Mouse (Mus musculus) adrenal gland, postnatal 25 days (tissue): Measurements from ENCODE around the gene Sf3a3. TPM values are rescaled to one million over a fixed set of nuclear protein-coding genes. Genes with fewer than 3 reads are reported as not detected.
"Not testable (repeated sequence)": the region's sequence is repeated elsewhere in the genome, so short reads cannot be mapped to it uniquely, and the experiment has no call there.

Source experiments
- DNase-seq: peaks from one replicate; pipeline ENCODE4 v3.0.0; 2021; ENCODE audit warnings: mixed read lengths
- total RNA-seq: library from RNA; stranded (reverse); gene quantifications from 2 replicates; pipeline ENCODE4 v1.2.3, GENCODE M21; 2021

Sf3a3 gene
- total RNA-seq, 1 experiment from 2014 or later = 46.8 TPM

DNA sequence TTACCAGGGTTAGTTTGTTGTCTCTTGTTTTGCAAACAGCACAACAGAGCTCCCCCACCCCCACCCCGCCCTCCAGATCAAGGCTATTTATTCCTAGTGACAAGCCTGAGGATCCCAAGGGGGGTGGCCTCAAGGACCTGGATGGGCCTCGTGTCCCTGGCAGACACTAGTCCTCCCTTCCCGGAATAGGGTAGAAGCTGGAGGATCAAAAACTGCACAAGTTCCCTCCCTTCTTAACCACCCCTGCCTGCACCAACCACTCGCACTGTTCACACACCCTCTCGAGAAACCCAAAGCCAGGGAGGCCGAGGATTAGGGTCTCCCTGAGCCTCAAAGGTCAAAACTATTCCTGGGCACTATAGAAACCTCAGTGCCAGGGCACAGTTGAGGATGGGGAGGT lies 14.8 kb upstream of the Sf3a3 start:
- no peak for DNase-seq

DNA sequence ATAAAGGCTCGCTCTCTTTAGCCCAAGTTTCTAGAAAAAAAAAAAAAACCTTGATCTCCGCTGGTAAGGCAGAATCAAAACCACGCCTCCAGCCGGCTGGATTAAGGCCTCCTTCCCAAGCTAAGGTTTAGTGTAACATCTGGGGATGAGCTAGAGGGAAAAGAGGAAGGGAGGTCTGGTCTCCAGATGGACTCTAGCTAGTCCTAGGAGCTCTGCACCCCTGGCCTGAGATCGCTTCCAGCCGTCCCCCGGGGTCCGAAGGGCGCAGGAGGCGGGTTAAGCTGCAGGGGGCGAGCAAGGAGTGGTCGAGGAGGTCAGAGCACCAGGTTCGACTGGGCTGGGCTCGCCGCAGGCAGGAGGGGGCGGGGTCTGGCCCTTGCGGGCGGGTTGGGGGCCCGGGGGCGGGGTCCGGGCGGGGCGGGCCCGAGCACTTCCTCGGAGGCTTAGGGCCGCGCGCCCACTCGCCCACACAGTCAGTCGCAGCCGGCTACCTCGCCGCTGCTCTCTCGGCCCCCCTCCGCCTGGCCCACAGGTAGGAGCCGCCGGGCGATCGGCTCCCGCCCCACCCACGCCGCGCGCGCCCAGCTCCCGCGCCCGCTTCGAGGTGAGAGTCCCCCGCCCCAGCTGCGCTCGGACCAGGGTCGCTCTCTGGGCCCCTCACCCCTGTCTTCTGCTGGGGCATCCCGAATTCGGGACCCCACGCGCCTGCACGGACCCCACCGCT lies 14.2 kb upstream of the Sf3a3 start, which contains the start of gene Fhl3:
Gene Fhl3, plus strand, starts transcription at position 454 of the 724 bp plus-strand sequence.
- peak; percentile 77 for DNase-seq

DNA sequence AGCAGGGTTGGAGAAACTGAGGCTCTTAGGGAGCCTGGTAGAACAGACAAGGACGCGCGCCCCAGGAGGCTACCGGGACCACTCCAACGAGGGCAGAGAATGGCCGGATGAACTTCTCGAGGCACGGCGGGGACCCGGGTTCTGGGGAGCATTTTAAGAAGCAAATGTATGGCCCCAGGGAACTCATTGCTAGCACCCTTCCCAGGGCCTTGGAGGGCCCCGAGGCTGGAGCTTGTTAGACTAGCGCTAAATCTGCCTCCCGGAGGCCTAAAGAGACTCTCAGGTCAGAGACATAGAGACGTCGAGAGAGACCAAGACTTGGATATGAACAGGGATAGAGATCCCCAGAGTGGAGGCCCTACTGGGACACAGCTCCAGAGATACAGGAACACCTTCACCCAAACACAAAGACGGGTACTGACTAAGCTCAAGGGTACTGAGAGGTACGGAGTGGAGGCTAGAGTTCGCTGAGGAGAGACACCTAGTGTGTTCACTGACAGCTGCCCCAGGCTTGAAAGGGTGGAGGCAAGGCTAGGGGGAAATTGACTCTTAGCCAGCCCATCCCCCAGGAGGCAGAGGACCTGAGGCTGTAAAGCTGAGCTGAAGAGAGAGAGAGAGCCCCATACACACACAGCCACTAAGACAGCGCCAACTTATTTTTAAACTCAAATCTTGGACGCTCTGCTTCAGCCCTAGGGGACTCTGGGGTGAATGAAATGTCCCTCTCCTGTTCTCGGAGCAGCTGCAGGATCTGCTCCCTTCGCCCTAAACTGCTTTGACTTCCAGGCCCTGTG lies 13.3 kb upstream of the Sf3a3 start:
- DNase-seq = no peak

DNA sequence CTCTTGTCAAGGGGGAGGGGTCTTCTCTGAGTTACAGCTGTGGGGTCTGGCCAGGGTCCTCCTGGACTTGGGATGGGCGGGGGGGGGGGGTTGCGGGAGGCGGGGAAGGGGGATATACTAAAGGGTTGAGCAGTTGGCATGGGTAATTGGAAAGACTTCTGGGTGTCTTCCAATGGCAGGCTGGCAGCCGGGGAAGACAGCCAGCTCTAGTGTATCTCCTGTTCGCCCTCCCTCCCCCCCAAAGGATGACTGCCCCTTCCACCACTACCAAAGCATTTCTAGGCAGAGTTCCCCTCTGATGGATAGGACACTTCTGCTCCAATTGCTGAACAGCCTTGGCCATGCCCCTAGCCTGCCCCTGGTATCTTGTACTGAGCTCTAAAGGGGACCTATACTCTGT lies 12.7 kb upstream of the Sf3a3 start:
- no peak for DNase-seq

DNA sequence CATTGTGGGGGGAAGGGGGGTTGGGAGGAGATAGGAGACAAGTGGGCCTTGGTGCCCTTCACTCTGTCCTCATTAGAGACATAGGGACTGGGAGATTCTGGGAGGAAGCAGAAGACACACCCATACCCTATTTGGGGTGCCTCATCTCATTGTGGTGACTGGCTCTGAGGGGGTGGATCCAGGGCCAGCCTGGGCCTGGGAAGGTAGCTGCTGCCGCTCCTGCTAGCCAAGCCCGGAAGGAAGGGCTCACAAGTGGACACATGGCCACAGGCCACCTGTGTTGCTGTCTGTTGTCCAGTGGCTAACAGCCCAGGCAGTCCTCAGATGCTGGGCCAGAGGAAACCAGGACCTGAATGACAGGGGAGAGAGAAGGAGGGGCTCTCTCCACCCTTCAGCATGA lies 11.2 kb upstream of the Sf3a3 start:
- DNase-seq = no peak

DNA sequence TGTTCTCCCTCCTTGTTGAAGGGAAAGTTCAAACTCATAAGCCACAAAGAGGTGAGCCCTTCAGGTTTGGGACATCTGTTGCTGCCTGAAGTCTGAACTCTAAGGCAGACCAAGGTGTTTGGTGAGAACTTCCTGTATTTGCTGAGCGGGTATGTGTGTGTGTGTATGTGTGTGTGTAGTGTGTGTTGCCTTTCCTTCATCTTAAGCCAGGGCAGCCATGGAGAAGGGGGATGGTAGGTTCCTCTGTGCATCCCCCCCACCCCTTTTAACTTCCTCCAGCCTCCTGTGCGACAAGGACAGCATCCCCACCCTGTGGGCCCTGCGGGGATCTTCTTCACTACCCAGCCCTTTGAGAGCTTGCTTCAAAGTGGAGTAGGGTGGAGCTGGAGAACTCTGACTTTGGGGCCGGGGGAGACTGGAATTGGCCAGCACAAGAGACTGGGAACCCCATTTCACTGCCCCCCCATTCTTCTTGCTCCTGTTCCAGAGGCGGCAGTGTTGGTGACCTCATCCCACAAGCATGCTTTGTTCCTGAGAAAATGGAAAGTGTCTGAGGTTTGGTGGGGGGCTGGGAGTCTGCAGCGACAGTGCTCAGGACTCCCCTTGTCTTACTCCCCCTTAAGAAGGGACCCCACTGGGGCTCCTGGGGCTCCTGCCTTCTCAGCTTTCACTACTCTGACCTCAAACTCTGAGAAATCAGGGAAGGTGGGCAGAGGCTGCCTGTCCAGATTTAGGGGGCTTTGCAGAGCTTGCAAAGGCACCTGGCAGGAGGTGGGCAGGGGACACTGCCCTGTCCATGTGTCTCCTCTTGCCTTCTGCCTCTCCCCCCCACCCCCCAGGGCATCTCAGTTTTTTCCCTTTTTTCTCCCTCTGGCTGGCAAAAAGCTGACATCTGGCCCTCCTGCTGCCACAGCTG lies 10.4 kb upstream of the Sf3a3 start:
- no peak for DNase-seq

DNA sequence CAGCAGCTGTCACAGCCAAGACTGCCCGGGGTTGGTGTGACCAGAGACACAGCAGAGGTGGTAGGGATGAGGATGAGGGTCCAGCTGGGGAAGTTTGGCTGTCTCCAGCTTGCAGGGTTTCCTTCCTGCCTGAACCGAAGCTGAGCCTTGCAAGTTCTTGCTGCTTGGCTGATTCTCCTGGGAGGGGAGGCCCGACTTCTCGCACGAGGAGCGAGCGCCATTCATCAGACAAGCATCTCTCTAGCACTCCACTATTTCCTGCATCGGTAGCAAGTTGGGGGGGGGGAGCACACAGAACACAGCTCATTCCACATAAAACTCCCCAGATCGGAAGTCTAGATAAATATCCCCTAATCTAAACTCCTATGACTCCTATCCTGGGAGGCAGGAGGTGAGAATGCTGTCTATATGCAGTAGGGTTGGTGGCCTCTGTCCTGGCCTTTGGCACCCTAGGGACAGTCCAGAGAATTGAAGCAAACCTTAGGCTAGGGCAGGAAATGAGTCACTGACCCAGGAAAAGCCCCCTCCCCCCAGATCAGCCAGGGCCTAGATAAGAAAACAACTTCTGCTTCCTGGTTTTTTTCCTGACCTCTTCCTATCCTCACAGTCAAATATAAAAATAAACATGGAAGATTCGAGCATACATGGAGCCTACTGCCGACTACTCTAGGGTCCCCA lies 9.6 kb upstream of the Sf3a3 start:
- DNase-seq = peak; percentile 17

DNA sequence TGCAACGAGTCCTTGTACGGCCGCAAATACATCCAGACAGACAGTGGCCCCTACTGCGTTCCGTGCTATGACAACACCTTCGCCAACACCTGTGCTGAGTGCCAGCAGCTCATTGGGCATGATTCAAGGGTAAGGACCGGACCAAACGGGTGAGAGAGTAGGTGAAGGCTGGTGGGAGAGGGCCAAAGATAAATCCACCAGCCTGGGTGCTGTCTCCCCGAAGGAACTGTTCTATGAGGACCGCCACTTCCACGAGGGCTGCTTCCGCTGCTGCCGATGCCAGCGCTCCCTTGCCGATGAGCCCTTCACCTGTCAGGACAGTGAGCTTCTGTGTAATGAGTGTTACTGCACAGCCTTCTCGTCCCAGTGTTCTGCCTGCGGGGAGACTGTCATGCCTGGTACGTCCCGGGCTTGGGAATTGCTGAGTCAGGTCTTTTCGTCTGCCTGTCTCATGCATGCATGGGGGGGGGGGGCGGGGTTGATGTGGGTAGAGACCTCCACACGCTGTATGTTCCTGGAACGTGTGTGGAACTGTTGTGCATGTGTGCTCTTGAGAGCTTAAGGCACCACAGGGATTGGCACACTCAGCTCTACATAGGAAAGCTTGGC lies 8.8 kb upstream of the Sf3a3 start:
- no peak for DNase-seq

DNA sequence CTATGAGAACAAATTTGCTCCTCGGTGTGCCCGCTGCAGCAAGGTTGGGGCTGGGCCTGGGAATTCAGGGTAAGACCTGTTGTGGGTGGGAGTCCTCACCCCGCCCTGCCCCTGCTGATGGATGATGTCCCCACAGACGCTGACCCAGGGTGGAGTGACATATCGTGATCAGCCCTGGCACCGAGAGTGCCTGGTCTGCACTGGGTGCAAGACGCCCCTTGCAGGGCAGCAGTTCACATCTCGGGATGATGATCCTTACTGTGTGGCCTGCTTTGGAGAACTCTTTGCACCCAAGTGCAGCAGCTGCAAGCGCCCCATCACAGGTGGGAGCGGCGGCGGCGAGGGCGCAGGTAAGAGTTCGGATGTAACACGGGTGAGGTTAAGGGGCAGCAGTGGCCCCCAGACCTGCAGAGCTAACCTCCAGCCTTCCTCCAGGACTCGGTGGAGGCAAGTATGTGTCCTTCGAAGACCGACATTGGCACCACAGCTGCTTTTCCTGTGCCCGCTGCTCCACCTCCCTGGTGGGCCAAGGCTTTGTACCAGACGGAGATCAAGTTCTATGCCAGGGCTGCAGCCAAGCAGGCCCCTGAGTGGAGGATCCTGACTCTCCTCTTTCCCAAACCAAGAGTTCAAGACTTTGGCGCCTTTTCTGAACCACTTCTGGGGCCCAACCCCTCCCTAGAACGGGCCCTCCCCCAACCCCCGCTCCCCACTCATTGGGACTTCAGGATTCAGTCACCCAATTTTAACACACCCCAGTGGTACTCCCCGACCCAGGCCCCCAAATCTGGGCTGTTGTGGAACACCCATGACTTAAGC lies 7.0 kb upstream of the Sf3a3 start:
- DNase-seq = not testable (repeated sequence)

DNA sequence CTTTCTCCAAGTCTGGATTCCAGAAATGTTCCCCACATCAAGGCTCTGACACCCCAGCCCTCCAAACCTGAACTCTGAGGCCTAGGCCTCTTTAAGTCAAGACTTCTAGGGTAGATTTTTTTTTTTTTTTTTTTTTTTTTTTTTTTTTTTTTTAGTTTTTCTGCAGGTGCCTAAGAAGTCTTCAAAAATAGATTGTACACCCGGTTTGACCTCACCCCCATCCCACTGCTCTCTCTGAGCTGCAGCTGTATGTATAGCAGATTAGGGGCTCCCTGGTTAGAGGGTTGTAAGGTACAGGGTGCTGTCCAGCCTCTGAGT lies 6.4 kb upstream of the Sf3a3 start:
- not testable (repeated sequence) for DNase-seq

DNA sequence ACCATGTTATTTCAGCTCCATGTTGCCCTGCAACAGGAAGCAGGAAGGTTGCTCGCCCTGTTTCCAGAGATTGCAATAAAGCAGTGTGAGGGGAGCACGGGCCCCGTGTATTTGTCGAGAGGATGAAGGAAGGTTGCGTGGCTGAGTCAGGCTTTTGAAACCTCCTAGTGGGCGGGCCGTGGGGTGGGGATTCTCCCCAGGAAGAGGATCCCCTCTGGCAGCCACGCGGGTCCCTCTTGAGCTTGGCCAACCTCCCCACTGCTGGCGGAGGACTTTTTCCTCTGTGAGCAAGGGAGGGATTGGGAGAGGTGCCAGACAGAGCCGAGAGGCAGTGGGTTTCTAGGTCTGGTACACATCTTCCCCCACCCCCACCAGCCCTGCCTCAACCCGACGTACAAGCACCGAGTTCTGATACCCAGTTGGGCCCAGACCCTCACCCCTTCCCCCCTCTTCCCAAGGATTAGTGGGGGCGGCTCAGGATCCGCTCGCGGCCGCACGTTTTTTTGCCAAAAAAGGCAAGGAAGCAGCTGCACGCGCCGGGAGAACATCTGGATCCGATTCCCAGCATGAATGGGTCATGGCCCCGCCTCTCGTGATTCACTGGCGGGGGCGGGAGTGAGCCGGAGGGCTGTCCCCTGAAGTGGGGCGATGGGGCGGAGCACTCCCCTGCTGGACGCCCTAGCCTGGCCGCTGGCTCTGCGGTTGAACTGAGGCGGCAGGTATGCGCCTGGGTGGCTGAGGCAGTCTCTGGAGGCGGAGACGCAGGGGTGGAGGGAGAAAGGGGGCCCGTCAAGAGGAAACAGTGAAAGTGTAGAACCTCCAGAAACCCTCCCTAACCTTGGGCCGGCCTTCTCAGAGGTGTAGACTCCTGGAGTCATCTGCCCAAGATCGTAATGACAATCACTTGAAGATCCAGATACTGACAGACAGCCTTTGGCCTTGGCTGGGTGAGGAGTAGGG lies 5.8 kb upstream of the Sf3a3 start:
- DNase-seq = peak; percentile 94

DNA sequence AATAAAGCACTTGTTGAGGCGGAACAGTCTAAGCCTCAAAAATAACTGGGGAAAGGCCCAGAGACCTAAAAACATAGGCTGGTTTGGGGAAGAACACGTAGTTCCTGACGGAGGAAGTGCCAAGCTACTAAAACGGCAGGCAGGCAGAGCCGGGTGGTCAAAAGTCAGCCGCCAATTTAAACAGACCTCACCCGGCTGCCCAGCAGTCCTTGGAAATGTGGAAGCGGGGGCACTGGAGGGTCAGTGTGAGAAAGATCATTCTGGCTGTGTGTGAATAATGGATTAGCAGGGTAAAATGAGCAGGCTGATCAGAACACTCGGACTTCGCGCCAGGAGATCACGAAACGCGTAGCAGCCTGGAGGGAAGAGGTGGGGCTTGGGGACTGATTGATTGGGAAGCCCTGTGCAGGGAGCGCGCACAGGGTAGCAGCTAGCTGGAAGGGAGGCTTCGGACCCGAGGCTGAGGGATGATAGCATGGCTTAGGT lies 4.6 kb upstream of the Sf3a3 start:
- peak; percentile 52 for DNase-seq

DNA sequence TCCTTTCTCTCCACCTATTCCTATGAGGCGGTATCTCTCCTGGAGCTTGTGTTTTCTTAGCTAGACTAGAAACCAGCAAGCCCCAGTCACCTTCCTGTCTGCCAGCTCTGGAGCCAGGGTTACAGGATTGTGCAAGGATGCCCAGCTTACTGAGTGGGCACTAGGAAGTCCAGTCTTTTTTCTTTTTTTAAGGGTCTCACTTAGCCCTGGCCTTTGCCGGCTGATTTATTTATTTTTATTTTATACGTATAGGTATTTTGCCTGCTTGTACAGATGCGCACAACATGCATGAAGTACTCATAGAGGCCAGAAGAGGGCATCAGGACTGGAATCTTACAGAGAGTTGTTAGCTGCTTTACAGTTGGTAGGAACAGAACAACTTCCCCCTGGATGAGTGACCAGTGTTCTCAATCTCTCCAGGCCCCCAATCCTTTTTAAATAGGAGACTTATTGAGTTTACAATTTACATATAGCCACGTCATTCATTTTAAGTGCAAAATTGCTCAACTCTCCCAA lies 3.7 kb upstream of the Sf3a3 start:
- DNase-seq = no peak

DNA sequence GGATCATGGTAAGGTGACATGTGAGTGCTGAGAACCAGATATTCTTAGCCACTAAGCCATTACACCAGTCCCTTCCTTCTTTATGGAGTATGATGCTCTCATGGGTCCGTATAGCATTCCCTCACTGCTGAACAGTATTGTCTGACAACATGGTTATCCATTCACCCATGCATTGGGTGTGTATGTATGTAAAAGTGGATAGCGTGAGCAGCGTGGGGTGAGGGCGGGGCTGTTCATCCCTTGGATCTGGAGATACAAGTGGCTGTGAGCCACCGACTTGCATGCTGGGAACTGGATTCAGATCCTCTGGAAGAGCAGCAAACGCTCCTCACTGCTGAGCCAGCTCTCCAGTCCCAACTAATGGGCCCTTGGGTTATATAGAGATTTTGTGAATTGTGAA lies 2.0 kb upstream of the Sf3a3 start:
- DNase-seq = no peak

DNA sequence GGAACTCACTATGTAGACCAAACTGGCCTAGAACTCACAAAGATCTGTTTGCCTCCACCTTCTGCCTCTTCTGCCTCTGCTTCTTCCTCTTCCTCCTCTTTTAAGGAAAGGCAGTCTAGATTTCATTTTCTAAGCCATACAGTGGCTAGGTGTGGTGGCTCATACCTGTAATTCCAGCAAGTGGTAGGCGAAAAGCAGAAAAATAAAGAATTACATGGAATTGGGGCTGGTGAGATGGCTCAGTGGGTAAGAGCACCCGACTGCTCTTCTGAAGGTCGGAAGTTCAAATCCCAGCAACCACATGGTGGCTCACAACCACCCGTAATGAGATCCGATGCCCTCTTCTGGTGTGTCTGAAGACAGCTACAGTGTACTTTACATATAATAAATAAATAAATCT lies 726 bp upstream of the Sf3a3 start:
- DNase-seq = not testable (repeated sequence)

DNA sequence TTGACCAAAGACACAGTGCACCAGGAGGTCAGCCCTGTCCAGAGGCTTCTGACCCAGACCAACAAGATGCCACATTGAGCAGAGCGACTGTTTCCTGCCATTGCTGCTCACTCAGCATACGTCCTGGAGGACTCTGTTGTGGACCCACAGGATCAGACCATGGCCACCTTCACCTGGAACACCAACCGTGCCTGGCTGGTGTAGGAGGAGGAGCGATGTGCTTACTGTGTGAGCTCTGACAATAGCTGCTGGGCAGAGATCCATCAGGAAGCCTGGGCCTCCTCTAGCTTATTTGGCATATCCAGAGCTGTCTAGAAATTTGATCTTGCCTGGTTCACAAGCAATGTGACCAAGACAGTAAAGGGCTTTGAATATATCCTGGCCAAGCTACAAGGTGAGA lies 4.5 kb downstream of the Sf3a3 start:
- DNase-seq = no peak

DNA sequence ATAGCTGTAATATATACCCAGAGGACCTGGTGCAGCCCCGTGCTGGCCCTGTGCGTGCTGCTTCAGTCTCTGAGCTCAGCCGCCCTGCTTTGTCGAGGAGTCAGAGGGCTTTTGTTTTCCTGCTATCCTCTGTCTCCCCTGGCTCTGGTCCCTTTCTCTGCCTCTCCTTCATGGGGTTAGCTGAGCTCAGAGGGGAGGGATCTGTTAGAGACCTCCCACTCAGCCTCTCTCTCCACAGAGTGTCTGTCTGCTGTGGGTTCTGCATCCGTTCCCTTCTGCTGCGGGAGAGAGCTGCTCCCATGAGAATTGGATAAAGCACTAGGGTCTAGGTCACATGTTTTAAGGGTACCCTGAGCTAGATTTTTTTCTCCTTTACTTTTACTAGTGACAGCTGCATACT lies 11.5 kb downstream of the Sf3a3 start:
- no peak for DNase-seq

DNA sequence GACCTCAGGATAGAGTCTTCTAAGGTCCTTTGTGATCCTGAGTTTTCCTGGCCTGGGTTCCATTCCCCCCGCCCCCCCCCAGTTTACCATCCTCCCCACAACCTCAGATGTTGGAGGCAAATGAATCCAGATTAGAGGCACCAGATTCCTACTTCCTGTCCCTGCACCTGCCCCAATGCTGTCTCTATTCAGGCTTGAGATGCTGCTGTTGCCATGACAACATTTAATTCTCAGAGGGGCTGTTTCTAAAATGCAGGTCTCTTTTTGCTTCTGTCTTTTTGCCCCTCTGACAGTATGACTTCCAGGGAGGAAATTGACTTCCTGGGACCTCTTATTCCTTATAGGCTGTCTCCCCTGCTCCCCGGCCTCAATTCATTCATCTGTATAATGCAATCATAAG lies 22.4 kb downstream of the Sf3a3 start:
- DNase-seq = no peak

DNA sequence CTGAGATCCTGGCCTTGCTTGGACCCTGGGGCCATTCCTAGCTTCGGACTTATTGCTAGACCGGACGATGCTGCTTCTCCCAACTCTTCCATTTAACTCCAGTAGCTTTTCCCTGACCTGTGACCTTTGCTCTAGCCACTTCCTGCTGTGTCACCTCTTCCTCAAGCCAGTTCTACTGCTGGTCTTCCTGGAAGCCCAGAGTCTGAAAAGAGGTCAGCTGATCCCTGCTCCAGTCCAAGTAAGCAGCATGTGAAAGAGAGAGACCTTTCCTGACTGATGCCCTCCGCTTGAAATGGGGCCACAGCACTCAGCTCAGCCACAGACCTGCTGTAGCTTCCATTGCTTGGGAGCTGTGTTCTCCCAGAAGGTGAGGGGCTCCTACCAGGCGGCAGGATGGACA lies 22.9 kb downstream of the Sf3a3 start:
- DNase-seq = no peak
